Mouse (Mus musculus) G1E-ER4 (cell line): ENCODE measurements around the gene Tex9. TPM values are rescaled to one million over a fixed set of nuclear protein-coding genes. Genes with fewer than 3 reads are reported as not detected.

ENCODE experiments used
- GATA1 ChIP-seq: IDR thresholded peaks from one replicate; pipeline ENCODE4 v1.8.0; 2012; ENCODE audit warnings: low read length, inconsistent platforms
- polyA plus RNA-seq: library from polyadenylated mRNA; stranded (reverse); fragments of >175 nt; gene quantifications from 2 replicates; pipeline ENCODE4 v1.2.3, GENCODE M21; 2012

The Tex9 gene
- polyA plus RNA-seq, 1 experiment: 19.2 TPM

GRCm38 (mm10) chr9:72496691-72497090, 4.7 kb upstream of the Tex9 start:
- TF ChIP-seq GATA1: no peak

- TF ChIP-seq GATA1: no peak
Observed at GRCm38 (mm10) chr9:72493984-72494685, 2.1 kb upstream of the Tex9 start.

GRCm38 (mm10) chr9:72493465-72493864, 1.5 kb upstream of the Tex9 start:
- TF ChIP-seq GATA1: no peak

GRCm38 (mm10) chr9:72491559-72492193, 336 bp downstream of the Tex9 start:
- no peak for TF ChIP-seq GATA1

- TF ChIP-seq GATA1: no peak
Observed at GRCm38 (mm10) chr9:72489131-72489530, 2.9 kb downstream of the Tex9 start.

GRCm38 (mm10) chr9:72488523-72488922, 3.5 kb downstream of the Tex9 start:
- peak; percentile 93 for TF ChIP-seq GATA1

DNA sequence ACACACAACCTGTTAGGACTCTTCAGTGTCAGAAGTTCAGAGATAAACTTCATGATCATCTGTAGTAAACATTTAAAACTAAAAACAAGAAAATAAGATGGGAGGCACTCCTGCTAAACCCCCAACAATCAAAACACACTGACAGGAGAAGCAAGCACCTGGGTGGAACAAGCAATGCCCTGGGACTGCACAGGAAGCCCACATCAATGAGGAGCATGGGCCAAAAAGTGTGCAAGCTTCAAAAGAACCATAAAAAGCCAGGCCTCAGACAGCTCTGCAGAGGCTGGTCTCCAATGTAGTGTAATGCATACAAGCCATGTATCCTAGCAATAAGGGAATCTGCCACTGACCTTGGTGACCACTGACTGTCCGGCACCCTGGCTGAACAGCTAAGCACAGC, 12.7 kb downstream of the Tex9 start:
- TF ChIP-seq GATA1: no peak

DNA sequence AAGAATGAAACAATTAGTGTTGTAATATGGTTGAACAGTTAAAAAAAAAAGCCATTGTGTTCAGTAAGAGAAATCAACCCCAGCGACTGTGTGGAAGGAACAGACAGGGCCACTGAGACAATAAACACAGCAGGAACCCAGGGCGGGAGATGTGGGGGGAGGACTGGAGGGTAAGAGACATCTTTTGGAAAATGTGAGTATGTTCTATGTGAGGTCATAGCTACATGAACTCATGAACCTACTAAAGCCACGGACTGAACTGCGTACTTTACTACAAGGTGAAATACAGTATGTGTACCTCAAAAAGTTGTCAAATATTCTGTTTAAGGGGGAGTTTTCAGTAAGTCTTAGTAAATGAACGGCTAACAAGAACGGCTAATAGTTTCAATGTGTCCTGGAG, 14.7 kb downstream of the Tex9 start:
- no peak for TF ChIP-seq GATA1

DNA sequence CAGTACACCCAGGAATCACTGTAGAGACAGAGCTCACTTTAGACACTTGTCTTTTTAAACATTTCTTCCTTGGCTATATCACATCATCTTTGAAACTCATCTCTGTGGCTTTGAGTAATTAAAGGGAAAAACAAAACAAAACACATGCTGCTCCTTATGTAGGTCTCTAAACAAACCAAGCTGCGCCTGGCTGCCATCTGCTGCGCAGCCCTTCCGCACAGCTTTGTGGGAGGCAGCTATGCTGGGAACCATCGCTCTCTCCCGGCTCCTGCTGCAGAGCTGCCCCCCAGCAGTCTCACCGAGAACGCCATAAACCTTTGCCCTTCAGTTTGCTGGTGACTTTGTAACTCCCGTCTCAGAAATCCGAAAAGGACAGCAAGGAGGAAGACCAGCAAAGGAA, 16.5 kb downstream of the Tex9 start:
- no peak for TF ChIP-seq GATA1

- TF ChIP-seq GATA1: no peak
Observed at GRCm38 (mm10) chr9:72469851-72470250, 22.2 kb downstream of the Tex9 start.

- TF ChIP-seq GATA1: no peak
Observed at GRCm38 (mm10) chr9:72468616-72469015, 23.4 kb downstream of the Tex9 start.

GRCm38 (mm10) chr9:72467551-72468407, 24.2 kb downstream of the Tex9 start:
- TF ChIP-seq GATA1: no peak

- TF ChIP-seq GATA1: no peak
Observed at GRCm38 (mm10) chr9:72465754-72466181, 26.2 kb downstream of the Tex9 start.

GRCm38 (mm10) chr9:72464806-72465205, 27.2 kb downstream of the Tex9 start:
- no peak for TF ChIP-seq GATA1

GRCm38 (mm10) chr9:72462427-72462826, 29.6 kb downstream of the Tex9 start:
- TF ChIP-seq GATA1: peak; percentile 12

- TF ChIP-seq GATA1: no peak
Observed at GRCm38 (mm10) chr9:72460767-72461166, 31.2 kb downstream of the Tex9 start.
